Mouse (Mus musculus) bone marrow, adult 2 months (tissue): ENCODE measurements at regions not wholly inside any gene's neighbourhood (a gene's known extent, or its start where the extent isn't known, plus 50 kb on each side); places are given as distances from the start of the nearest gene placed in this dataset.

Source experiments
- CTCF ChIP-seq: fragments of 200-500 bp; IDR thresholded peaks from 2 replicates; pipeline ENCODE4 v1.5.1; 2011; ENCODE audit warnings: low read length, control low read depth; ENCODE audit not compliant: control insufficient read depth, insufficient read depth
- POLR2A ChIP-seq: fragments of 200-500 bp; IDR thresholded peaks from 2 replicates; pipeline ENCODE4 v1.6.1; 2011; ENCODE audit warnings: low read depth, mild to moderate bottlenecking, control low read depth, low read length, borderline replicate concordance; ENCODE audit not compliant: control insufficient read depth

- TF ChIP-seq CTCF (no peak), POLR2A (no peak)
Observed at GRCm38 (mm10) chr14:114948341-114949155, 143.5 kb upstream of the Gpc5 start.
